Mouse (Mus musculus): Measurements from ENCODE around the gene Aqp6.

The Aqp6 gene

GRCm38 (mm10) chr15:99597596-99597995 lies 3.6 kb upstream of the Aqp6 start:
- no peak for DNase-seq (ENCODE audit: inconsistent ontology term)

- DNase-seq (ENCODE audit: inconsistent ontology term): no peak
Measured at GRCm38 (mm10) chr15:99599245-99600070, 1.7 kb upstream of the Aqp6 start.

GRCm38 (mm10) chr15:99601823-99602120 lies 572 bp downstream of the Aqp6 start:
- DNase-seq (ENCODE audit: inconsistent ontology term): no peak

- no peak for DNase-seq (ENCODE audit: inconsistent ontology term)
Measured at GRCm38 (mm10) chr15:99602206-99602820, 1.1 kb downstream of the Aqp6 start.

- no peak for DNase-seq (ENCODE audit: inconsistent ontology term)
Measured at GRCm38 (mm10) chr15:99603216-99603615, 2.0 kb downstream of the Aqp6 start.

GRCm38 (mm10) chr15:99605595-99605994 lies 4.4 kb downstream of the Aqp6 start:
- no peak for DNase-seq (ENCODE audit: inconsistent ontology term)

GRCm38 (mm10) chr15:99606515-99606914 lies 5.3 kb downstream of the Aqp6 start:
- no peak for DNase-seq (ENCODE audit: inconsistent ontology term)

GRCm38 (mm10) chr15:99607388-99608113 lies 6.4 kb downstream of the Aqp6 start:
- peak; percentile 83 for DNase-seq (ENCODE audit: inconsistent ontology term)

GRCm38 (mm10) chr15:99608382-99609125 lies 7.4 kb downstream of the Aqp6 start:
- no peak for DNase-seq (ENCODE audit: inconsistent ontology term)

GRCm38 (mm10) chr15:99611563-99611962 lies 10.4 kb downstream of the Aqp6 start:
- DNase-seq (ENCODE audit: inconsistent ontology term): no peak

- DNase-seq (ENCODE audit: inconsistent ontology term): no peak
Measured at GRCm38 (mm10) chr15:99614273-99614672, 13.1 kb downstream of the Aqp6 start.

- DNase-seq (ENCODE audit: inconsistent ontology term): peak; percentile 47
Measured at GRCm38 (mm10) chr15:99614753-99615152, 13.6 kb downstream of the Aqp6 start.

GRCm38 (mm10) chr15:99615246-99615645 lies 14.0 kb downstream of the Aqp6 start:
- peak; percentile 58 for DNase-seq (ENCODE audit: inconsistent ontology term)

GRCm38 (mm10) chr15:99618595-99618994 lies 17.4 kb downstream of the Aqp6 start:
- DNase-seq (ENCODE audit: inconsistent ontology term): no peak

GRCm38 (mm10) chr15:99619821-99620220 lies 18.6 kb downstream of the Aqp6 start:
- no peak for DNase-seq (ENCODE audit: inconsistent ontology term)

GRCm38 (mm10) chr15:99622063-99622462 lies 20.9 kb downstream of the Aqp6 start:
- DNase-seq (ENCODE audit: inconsistent ontology term): no peak

GRCm38 (mm10) chr15:99631618-99632017 lies 30.4 kb downstream of the Aqp6 start:
- DNase-seq (ENCODE audit: inconsistent ontology term): no peak

GRCm38 (mm10) chr15:99634702-99635101 lies 33.5 kb downstream of the Aqp6 start:
- DNase-seq (ENCODE audit: inconsistent ontology term): no peak

- no peak for DNase-seq (ENCODE audit: inconsistent ontology term)
Measured at GRCm38 (mm10) chr15:99637405-99638123, 36.4 kb downstream of the Aqp6 start.

- no peak for DNase-seq (ENCODE audit: inconsistent ontology term)
Measured at GRCm38 (mm10) chr15:99638124-99638485, 36.9 kb downstream of the Aqp6 start.

GRCm38 (mm10) chr15:99642622-99643021 lies 41.4 kb downstream of the Aqp6 start:
- no peak for DNase-seq (ENCODE audit: inconsistent ontology term)
